Mouse (Mus musculus) kidney, postnatal 25 days (tissue): ENCODE data around the gene Fam216a.

Experiments used
- DNase-seq, 2 experiments: peaks; one replicate each; pipeline ENCODE4 v3.0.0; 2021; ENCODE audit warnings: mixed read lengths in 2 of 2

The Fam216a gene

DNA sequence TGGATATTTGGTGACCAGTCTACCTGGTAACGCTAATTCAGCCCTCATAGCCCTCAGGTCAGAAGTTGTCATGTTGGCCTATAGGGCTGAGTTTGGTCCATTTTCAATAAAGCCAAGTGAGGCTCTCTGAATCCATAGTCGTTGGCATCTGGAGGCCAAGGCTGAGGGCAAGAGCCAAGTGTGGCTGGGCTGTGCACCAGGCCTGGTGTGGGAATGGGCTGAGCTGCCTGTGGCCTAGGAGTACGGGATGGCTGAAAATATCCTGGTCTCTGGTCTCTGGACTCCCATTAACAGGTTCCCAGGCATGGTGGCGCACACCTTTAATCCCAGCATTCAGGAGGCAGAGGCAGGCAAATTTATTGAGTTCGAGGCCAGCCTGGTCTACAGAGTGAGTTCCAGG lies 17.8 kb upstream of the Fam216a start:
- DNase-seq = no peak

DNA sequence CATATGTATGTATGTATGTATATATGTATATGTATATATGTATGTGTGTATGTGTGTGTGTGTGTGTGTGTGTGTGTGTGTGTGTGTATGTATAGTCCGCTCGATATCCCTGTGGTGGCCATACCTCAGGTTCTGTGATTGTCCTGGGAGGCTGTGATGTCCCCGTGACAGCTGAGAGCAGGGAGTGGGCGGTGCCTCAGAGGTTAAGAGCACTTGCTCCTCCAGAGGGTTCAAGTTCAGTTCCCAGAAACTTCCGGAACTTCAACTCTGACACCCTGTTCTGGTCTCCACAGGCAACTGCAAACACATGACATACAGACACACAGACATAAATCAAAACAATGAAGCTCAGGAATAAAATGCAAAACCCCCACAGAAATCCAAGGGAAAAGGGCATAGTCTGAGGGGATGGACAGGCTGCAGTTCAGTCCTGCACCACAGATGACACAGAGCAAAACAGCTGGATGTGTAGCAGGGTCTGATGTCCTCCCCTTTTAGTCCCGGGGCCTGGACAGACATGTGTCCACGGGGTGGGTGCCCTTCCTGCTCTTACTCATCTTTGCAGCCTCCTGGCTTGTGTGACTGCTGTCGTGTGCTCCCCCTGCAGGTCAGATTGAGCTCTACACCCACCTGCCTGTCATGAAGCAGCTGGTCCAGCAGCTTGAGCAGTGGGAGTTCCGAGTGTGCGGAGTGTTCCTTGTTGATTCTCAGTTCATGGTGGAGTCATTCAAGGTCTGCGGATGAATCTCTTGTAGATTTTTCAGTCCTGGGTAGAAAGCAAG lies 7.4 kb upstream of the Fam216a start:
- peak; percentile 81 for DNase-seq

DNA sequence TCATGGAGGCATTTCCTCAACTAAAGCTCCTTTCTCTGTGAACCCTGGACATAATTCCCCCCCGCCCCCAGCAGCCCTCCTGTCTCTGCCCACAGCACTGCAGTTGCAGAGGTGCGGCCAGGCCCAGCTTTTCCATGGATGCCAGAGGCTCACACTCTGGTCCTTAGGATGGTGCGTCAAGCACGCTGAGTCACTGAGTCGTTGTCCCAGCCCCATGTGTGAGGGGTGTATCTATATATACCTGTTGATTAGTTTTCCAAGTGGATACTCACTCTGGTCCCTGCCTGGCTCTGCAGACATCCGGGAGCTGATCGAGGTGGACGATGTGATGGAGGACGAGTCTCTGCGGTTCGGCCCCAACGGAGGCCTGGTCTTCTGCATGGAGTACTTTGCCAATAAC lies 6.0 kb upstream of the Fam216a start:
- no peak for DNase-seq

DNA sequence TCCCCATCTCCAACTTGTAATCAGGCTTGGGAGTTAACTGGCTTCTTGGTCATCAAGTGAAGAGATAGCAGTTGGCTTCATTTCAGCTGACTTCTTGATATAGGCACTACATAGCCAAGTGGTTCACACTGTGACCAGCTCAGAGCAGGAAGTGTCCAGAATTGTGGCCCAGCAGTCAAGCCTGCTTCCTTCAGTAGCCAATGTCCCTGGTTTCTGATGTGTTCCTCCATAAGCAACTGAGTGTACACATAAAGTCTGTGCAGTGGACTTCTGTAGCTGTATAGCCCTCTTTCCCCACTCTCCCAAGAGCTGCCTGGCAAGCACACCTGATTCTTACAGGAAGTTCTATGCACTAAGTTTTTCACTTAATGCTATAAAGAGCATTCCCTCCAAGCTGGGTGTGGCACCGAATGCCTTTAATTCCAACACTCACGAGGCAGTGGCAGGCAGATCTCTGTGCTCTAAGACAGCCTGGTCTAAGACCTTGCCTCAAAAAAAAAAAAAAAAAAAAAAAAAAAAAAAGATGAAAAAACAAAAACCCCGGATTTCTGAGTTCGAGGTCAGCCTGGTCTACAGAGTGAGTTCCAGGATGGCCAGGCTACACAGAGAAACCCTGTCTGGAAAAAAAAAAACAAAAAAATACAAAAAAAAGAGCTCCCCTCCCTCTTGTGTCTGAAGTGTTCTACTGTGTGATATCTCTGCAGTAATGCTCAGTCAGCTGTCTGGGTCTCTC lies 5.1 kb upstream of the Fam216a start:
- no peak for DNase-seq

DNA sequence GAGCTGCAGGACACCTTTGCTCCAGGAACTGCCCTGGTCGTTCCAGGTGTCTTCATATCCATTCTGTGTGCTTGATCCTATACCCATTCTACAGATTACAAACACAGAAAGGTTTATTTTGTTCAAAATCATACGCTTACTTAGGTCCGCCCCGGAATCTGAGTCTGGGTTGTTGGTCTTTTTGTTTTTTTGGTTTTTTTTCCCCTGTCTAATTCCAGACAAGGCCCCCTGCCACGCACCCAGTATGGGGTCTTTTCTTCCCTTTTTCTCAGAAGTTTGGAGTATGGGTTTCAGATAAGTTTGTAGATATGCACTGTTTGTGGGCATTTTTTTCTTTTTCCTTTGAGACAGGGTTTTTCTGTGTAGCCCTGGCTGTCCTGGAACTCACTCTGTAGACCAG lies 714 bp upstream of the Fam216a start:
- no peak for DNase-seq

DNA sequence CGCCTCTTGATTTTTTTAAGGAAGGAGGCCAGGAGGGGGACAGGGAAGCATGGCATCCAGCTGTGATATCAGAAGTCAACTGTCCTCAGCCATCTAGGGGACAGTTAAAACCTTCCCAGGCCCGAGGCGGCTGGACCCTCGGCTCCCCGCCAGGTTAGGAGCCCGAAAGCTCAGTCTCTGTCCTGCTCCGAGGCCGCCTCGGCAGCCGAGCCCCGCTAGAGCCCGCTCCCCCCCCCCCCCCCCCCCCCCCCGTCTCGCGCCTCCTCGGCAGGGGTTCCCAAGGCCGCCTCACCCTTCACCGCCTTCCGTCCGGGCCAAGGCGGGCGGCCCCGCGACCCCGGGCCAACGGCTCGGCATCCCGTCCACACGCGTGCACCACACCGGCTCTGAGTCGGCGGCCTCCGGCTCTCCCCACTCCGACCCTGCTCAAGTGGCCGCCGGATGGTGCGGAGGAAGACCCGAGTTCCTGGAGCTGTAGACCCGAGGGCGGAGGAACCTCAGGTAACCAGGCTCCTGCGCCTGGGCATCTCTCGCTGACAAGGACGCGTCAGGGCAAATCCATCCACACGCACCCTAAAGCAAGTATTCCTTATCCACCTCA lies 473 bp downstream of the Fam216a start, which contains the start of gene Gpn3:
Gene Gpn3 (plus strand): TSS at position 286 of the 601 bp plus-strand sequence.
- DNase-seq = peak in 1 of 2 experiments; percentile 37

DNA sequence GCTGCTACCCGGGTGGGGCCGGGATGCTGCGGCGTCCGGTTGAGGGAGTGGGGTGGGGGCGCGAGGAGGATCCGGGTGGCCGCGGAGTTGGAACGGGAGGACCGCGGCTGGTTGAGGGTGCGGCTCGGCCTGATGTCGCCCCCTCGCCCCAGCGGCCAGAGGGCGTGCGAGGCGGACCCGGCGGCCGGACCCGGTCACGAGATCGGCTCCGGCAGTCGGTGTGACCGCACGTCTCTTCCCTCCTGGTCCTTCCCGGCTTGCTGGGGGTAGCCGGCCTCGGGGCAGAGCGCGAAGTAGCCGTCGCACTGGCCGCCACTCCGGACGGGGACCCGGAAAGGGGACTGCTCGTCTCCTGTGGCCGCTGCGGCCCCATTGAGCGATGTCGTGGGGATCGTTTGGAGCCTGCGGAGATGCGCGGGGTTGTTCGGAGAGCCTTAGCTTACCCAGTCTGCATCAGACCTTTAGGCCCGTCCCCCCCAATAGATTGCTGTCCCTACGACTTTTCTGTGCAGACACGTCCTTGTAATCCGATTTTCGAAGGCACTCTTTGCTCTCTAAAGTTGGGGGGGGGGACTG lies 17.6 kb downstream of the Fam216a start:
- no peak for DNase-seq

DNA sequence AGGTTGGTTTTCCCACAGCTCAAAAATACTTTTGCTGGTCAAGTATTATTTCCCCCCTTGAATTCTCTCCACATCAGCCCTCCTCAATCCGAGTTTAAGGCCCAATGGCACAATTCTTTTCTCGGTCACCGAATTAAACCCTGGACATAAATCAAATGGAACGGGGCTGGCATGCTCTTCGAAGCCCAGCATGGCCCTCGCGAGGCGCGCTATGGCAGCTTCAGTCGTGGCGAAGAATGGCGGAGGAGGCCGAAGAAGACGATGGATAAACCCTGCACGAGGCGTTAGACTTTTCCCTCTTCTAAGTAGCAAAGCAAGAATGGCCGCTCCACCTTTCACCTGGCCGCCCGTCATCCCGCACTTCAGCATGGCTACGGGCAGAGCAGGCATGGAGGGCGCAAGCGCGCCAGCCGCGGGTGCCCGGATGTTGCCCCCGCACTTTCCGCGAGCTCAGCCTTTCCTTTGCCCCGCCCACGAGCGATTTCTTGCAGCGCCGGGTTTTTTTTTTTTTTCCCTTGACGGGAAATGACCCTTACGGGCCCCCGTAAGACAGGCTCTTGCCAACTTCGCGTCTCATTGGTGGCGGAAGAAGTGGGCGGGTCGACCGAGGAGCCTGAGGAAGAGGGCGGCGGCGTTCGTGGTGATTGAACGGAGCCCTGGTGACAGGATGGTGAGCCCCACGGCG lies 18.2 kb downstream of the Fam216a start, which contains the start of the genes Rad9b and Vps29:
Gene Rad9b (minus strand): TSS at position 427 of the 685 bp plus-strand sequence.
Gene Vps29 (plus strand): TSS at position 563 of the 685 bp plus-strand sequence.
- peak; percentile 99 to 100 for DNase-seq

DNA sequence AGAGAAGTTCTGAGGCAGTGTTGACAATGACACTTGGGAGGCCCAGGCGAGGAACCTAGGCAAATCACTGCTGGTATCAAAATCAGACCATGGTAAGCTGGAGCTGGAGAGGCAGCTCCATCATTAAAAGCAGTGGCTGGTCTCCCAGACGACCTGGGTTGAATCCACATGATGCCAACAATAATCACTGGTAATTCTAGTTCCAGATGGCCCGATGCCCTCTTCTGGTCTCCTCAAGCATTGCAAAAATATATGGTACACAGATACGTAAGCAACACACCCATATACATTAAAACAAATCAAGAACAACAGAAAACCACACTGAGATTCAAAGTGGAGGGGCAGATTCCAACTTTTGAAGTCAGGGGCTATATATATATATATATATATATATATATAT lies 26.4 kb downstream of the Fam216a start:
- no peak for DNase-seq

DNA sequence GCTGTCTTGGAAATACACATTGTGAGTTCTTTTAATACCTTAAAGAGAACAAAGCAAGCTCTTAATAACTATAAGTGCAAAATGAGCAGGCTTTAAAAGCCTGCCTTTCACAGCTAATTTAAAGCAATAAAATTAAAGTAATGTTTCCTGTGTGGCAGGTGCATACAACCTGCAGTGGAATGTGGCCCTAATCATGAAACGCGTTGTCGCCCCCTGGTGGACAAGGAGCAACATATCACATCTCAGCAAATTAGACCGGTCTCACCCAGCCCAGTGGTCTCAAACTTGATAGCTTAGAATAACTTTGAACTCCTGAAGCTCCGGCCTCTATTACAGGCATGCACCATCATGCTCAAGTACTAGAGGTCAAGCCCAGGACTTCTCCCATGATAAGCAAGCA lies 27.9 kb downstream of the Fam216a start:
- DNase-seq = peak; percentile 81 to 83

DNA sequence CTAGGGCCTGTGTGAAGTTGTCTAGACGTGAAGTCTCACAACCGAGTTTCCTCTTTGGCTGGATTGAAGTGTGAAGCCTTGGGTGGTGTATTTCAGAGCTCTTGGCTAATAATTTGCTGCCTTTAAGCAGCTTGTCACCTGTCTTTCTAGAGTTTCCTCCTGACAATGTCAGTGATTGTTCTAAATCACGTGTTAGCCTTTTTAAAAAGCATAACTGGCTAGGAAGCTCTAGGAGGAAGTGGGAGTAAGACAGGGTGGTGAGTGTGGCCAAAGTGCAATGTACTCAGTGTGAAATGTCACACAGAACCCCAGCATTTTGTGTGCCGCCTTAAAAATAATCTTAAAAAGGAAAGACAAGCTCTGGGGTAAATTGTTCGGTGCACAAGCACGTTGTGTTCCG lies 28.4 kb downstream of the Fam216a start:
- no peak for DNase-seq

DNA sequence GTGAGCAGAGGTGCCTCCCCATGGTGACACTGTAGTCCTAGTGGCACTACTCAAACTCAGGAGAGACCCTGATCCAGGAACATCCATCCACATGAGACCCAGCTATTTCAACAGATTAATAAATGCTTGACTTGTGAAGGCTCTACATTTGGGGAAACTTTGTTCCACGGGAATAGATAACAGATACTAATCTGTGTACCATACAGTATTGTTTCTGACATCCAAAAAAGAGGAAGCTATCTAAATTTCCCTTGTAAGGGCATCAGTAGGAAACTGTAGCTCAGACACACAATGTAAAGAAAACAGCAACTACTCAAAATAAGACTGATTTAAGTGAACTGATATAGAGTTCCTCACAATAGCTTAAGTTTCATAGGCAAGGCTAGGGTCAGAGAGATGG lies 29.3 kb downstream of the Fam216a start:
- no peak for DNase-seq

DNA sequence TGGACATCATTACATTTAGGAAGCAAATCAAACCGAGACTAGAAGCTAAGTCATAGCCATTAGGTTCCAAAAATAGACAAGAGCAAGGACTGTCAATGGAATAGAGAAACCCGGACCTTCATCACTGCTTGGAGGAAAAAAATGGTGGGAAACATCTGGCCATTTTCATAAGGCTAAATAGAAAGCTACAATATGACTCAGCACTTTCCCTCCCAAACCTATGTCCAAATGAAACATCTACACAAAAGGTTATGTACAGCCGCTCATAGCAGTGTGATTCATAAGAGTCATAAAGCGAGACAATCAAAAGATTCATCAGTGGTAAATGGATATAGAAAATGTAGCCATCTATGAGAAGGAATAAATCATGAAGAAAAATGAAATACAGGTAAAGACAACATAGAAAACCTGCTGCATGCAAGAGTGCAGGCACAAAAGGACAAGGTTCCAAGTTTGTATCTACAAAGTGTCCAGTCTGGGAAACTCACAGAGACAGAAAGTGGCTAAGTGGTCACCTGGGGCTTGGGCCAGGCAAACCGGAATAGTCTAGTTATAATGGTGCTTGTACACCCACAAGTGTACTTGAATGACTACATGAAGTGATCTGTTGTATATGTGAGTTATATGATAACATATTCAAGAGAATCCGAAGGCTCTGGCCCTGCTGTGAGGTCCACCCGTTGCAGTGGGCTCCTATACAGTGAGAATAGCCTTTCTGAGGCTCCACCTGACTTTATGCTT lies 35.4 kb downstream of the Fam216a start:
- no peak for DNase-seq

DNA sequence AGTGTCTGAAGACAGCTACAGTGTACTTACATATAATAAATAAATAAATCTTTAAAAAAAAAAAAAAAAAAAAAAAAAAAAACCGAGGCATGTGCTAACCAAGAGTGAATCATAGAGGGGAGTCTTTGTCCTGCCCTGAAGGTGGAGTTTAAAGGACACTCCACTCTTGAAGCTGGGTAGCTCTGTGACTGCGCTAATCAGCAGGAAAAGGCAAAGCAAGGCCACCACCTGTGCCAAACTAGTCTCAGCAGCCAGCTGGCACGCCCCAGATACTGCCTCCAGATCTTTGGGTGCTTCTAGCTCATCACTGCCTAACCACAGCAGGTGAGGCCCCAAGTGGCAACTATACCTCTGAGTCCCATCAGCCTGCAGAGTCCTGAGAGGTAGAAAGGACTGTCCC lies 37.5 kb downstream of the Fam216a start:
- DNase-seq = no peak

DNA sequence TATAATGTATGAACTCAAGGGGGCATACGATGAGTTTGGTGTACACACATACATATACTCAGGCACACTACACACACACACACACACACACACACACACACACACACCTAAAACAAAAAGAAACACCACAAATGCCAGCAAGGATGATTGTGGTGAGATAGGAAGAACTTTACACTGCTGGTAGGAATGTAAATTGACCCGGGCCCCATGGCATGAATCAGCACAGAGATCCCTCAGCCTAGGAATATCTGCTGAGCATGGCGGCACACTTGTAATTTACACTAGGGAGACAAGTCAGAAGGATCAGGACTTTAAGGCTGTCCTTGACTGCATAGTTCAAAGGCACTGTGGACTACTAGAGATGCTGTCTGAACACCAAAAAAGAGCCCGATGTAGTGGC lies 41.9 kb downstream of the Fam216a start:
- no peak for DNase-seq

DNA sequence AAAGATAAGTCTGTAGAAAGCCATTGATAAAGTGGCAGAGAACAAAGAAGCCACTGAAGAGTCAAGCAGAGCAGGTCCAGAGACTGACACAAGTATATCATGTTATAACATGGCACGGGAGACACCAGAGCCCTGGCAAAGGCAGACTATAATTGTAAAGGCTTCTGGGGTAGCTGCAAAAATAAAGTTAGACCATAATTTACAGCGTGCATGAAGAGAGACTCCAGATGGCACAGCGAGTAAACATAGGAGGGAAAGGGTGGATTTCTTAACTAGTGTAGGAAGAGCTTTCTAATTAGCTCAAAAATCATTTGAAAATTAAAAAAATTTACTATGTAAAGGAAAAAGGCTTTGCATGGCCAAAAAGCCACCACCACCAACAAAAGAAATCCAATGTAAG lies 44.9 kb downstream of the Fam216a start:
- no peak for DNase-seq

DNA sequence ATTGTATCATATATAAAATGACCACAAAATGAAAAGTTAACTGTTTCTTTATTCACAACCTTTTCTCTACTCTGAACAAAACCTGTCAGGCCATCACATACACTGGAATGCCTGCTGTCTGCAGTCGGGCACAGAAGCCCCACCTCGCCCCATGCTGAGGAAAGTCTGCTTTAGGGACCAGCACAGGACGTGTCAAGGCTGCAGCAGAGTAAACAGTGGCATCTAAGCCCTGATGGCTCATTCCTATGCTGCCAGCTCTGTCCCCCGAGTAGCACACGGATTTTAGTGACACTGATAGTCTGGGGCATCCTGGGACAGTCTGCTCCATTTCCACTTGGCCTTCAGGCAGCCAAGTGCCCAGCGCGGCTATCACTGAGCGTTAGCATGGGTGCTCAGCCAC lies 46.7 kb downstream of the Fam216a start:
- no peak for DNase-seq

DNA sequence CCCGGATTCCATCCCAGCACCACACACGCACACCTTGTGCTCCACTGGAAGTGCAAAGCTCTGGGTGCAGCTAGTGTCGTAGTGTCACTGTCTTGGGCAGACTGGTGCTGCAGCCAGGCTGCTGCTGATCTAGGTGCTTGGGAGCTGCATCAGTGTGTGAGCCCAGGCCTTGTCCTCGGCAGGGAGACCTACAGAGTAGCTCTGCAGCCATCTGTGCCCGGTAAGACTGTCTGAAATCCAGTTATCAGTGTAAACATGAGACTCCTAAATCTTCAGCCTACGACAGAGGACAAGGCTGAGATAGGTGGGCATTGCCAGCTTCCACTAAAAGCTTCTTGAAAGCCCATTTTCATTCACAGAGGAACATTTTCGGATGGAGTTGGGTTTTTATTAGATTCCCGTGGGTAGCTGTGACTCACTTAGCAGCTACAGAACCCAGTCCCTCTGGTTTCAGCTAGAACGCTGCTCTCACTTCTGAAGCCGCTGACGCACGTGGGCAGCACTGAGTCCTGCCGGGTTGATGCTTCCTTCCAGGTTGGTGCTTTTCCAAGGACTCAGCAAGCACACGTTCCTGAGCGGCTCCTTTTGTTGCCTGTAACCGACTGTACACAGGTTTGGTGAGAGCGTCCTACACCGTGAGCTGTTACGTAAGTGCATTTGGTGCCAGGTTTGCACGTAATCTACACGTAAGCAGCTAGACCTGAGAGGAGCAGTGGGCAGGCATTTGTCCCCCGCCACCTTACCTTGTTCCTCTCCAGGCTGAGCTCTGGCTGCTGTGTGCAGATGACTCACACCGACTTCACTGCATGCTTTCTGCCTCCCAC lies 47.3 kb downstream of the Fam216a start:
- no peak for DNase-seq

DNA sequence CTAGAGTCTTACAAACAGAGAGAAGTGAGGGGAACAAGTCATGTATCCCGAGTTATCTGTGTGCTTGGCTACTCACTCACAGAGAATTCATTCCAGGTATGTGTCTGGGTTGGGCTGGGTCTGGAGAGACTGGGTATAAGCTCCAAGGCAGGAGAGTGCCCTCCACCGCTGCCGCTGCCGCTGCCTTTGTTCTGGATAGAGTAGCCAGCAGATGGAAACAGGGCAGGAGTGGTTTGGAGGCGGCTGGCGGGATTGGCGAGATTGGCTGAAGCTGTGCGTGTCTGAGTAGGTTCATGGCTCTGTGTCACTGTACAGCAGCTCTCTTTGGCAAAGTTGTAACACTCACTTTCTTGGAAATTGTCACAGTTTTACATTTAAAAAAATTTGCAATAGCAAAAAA lies 48.6 kb downstream of the Fam216a start:
- DNase-seq = no peak

DNA sequence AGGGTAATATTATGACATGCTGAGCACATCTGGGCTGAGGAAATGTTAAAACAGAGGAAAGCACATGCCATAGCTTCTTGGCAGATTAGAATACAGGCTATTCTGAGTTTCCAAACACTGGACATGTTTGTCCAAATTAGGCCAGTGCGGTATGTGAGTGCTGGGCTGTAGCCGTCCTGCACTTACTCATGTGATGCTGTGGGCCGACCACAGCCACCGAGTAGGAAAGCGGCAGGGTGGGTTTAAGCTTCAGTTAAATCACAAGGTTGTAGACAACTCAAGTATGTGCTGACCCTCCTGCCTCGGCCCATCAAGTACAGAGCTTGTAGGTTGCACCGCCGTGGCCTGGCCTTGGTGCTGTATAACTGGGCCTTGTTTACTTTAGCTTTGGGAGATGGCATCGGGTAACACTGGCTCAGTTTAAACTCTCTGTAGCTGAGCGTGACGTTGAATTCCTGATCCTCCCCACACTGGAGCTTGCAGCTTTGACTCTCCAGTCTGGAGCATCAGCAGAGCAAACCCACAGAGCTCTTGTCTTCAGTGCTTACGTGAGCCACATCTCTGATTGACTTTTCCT lies 51.9 kb downstream of the Fam216a start:
- DNase-seq = no peak
